Mouse (Mus musculus) ovary, postnatal 36 days (tissue): ENCODE results near the gene Krt16.

Experiments used
- DNase-seq: peaks from one replicate; pipeline ENCODE4 v3.0.0; 2022; ENCODE audit warnings: low spot score, mixed read lengths

The Krt16 gene

GRCm38 (mm10) chr11:100248852-100249465 is at the start of gene Krt16:
Gene Krt16 (minus strand): TSS chr11:100248902.
- no peak for DNase-seq

GRCm38 (mm10) chr11:100297801-100298200 is 49.1 kb upstream of the Krt16 start:
- no peak for DNase-seq

GRCm38 (mm10) chr11:100295308-100295707 is 46.6 kb upstream of the Krt16 start:
- DNase-seq, result peak; percentile 81

- no peak for DNase-seq
These were observed 44.2 kb upstream of the Krt16 start for GRCm38 (mm10) chr11:100292884-100293283.

- no peak for DNase-seq
These were observed 41.5 kb upstream of the Krt16 start for GRCm38 (mm10) chr11:100290235-100290634.

GRCm38 (mm10) chr11:100288942-100289341 is 40.2 kb upstream of the Krt16 start:
- peak; percentile 70 for DNase-seq

- peak; percentile 66 for DNase-seq
These were observed 38.3 kb upstream of the Krt16 start for GRCm38 (mm10) chr11:100287024-100287423.

- no peak for DNase-seq
These were observed 36.3 kb upstream of the Krt16 start for GRCm38 (mm10) chr11:100284988-100285387.

- DNase-seq, result peak; percentile 82
These were observed 33.8 kb upstream of the Krt16 start for GRCm38 (mm10) chr11:100282549-100282948.

GRCm38 (mm10) chr11:100281596-100282544 is 33.2 kb upstream of the Krt16 start:
- DNase-seq, result peak; percentile 52

- DNase-seq, result no peak
These were observed 30.1 kb upstream of the Krt16 start for GRCm38 (mm10) chr11:100278759-100279158.

GRCm38 (mm10) chr11:100277726-100278480 is 29.2 kb upstream of the Krt16 start:
- DNase-seq, result no peak

GRCm38 (mm10) chr11:100275466-100275865 is 26.8 kb upstream of the Krt16 start:
- DNase-seq, result no peak

GRCm38 (mm10) chr11:100274719-100275118 is 26.0 kb upstream of the Krt16 start:
- DNase-seq, result no peak

- no peak for DNase-seq
These were observed 23.2 kb upstream of the Krt16 start for GRCm38 (mm10) chr11:100271878-100272277.

- DNase-seq, result no peak
These were observed 21.2 kb upstream of the Krt16 start, which contains the start of gene Krt42 for GRCm38 (mm10) chr11:100269821-100270332. Gene Krt42 (minus strand): TSS chr11:100269871.

- no peak for DNase-seq
These were observed 13.6 kb upstream of the Krt16 start for GRCm38 (mm10) chr11:100262058-100262980.

GRCm38 (mm10) chr11:100261235-100261605 is 12.5 kb upstream of the Krt16 start:
- DNase-seq, result no peak

- DNase-seq, result no peak
These were observed 12.0 kb upstream of the Krt16 start, which contains the start of gene Krt17 for GRCm38 (mm10) chr11:100260514-100261234. Gene Krt17 (minus strand): TSS chr11:100261029.

- no peak for DNase-seq
These were observed 10.4 kb upstream of the Krt16 start for GRCm38 (mm10) chr11:100259079-100259478.
